Mouse (Mus musculus) limb, embryonic 15.5 days (tissue): ENCODE results near the gene Gm15262. TPM values are rescaled to one million over a fixed set of nuclear protein-coding genes. Genes with fewer than 3 reads are reported as not detected.
"Not testable (repeated sequence)": the region's sequence is repeated elsewhere in the genome, so short reads cannot be mapped to it uniquely, and the experiment has no call there.

Source experiments
- ATAC-seq: fragments of 200-750 bp; cut with Nextera tagmentation; 2 replicates; pipeline ENCODE4 v1.8.0; 2017; ENCODE audit warnings: low read depth, moderate TSS enrichment; ENCODE audit not compliant: insufficient number of reproducible peaks, low FRiP score, low TSS enrichment
- H3K27ac ChIP-seq: fragments of 300-500 bp; sonication (generic); 2 replicates; pipeline ENCODE4 v1.5.1; 2015; ENCODE audit warnings: moderate library complexity, mild to moderate bottlenecking, inconsistent platforms
- H3K27me3 ChIP-seq: fragments of 300-500 bp; sonication (generic); 2 replicates; pipeline ENCODE4 v1.6.1; 2015; ENCODE audit warnings: inconsistent platforms
- H3K36me3 ChIP-seq: fragments of 300-500 bp; sonication (generic); 2 replicates; pipeline ENCODE4 v1.6.1; 2015; ENCODE audit warnings: inconsistent platforms
- H3K4me1 ChIP-seq: fragments of 300-500 bp; sonication (generic); 2 replicates; pipeline ENCODE4 v1.6.1; 2015; ENCODE audit warnings: inconsistent platforms
- H3K4me2 ChIP-seq: fragments of 300-500 bp; sonication (generic); 2 replicates; pipeline ENCODE4 v1.6.1; 2015; ENCODE audit warnings: mild to moderate bottlenecking, inconsistent platforms
- H3K4me3 ChIP-seq: fragments of 300-500 bp; sonication (generic); 2 replicates; pipeline ENCODE4 v1.5.1; 2015; ENCODE audit warnings: mild to moderate bottlenecking, inconsistent platforms
- H3K9ac ChIP-seq: fragments of 300-500 bp; sonication (generic); 2 replicates; pipeline ENCODE4 v1.6.1; 2015; ENCODE audit warnings: inconsistent platforms
- H3K9me3 ChIP-seq: fragments of 300-500 bp; sonication (generic); 2 replicates; pipeline ENCODE4 v1.6.1; 2016; ENCODE audit warnings: inconsistent platforms
- WGBS: fragments of 180-500 bp; shearing (Covaris S2); methylation state at CpG from one replicate; pipeline ENCODE4 v1.1.7; 2015; 5-methylcytosine and 5-hydroxymethylcytosine counted together
- polyA plus RNA-seq: library from polyadenylated mRNA; unstranded; fragments of >200 nt; fragmentation: Nextera tagmentation; extraction: Ambion mirVana; gene quantifications from 2 replicates; pipeline ENCODE4 v1.2.1, GENCODE M21; 2015

Gm15262 gene
- polyA plus RNA-seq = 0.15 TPM in 1 of 2 replicates, not detected in the other

GRCm38 (mm10) chrX:161287156-161287555, at the start of gene Gm15262:
Gene Gm15262, plus strand, starts transcription at chrX:161287456.
- H3K4me2 ChIP-seq, H3K9me3 ChIP-seq, H3K4me1 ChIP-seq, H3K27me3 ChIP-seq, H3K4me3 ChIP-seq, ATAC-seq, H3K27ac ChIP-seq, H3K9ac ChIP-seq, H3K36me3 ChIP-seq: not testable (repeated sequence)
- WGBS = 61% methylated on average over 2 of the region's 2 CpGs

DNA sequence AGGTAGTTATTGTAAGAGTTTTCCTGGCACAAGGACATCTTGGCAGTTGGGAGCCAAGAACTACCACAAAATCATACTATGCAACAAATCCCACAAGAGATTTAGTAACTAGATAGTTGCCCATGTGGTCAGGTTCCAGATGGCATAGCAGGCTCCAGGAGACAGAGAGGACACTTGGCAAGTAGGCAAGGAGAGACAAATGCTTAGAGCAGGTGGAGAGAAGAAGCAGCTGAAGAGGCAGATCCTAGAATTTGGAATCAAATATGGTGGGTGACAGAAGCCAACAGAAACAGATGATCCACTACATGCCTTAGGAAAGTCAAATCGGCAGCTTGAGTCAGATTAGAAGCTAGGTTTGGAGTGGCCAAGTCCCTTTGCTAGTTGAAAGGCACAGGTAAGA, 20.9 kb downstream of the Gm15262 start:
- Histone ChIP-seq H3K9me3 (no peaks in the 10 kb centered on the region), H3K4me3 (no peak overlapping the region), H3K36me3 (no peaks in the 10 kb centered on the region), H3K4me1 (no peaks in the 10 kb centered on the region), H3K27me3 (0 out of 2 replicates have a peak, but pooled peaks cover 6% of the 10 kb centered on the region), H3K9ac (no peak overlapping the region), H3K27ac (no peak overlapping the region), H3K4me2 (no peak overlapping the region)
- ATAC-seq = no peak
- WGBS = 72% methylated on average over 1 of the region's 1 CpGs

DNA sequence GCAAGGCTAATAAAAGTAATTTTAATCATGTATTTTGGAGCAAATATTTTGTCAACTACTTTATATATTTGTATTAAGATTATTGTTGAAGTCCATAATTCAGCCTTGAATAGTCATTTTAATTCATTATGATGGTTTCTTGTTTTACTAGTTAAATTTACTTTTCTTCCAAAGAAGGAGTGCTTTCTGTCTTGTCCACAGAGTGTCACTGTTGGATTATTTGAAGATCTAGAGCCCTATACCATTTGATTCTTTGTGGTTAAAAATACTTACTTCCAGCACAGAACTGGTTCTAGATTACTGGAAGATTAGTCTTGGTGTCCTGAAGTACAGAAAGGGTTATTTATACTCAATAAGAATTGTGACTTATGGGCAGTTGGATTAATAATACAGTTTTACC, 29.2 kb downstream of the Gm15262 start:
- ATAC-seq = no peak
- no peaks in the 10 kb centered on the region for H3K36me3 ChIP-seq
- no peak overlapping the region for H3K9ac ChIP-seq
- H3K4me2 ChIP-seq = no peak overlapping the region
- no peak overlapping the region for H3K27ac ChIP-seq
- H3K27me3 ChIP-seq = no peaks in the 10 kb centered on the region
- no peaks in the 10 kb centered on the region for H3K4me1 ChIP-seq
- H3K4me3 ChIP-seq = no peak overlapping the region
- H3K9me3 ChIP-seq = no peaks in the 10 kb centered on the region

DNA sequence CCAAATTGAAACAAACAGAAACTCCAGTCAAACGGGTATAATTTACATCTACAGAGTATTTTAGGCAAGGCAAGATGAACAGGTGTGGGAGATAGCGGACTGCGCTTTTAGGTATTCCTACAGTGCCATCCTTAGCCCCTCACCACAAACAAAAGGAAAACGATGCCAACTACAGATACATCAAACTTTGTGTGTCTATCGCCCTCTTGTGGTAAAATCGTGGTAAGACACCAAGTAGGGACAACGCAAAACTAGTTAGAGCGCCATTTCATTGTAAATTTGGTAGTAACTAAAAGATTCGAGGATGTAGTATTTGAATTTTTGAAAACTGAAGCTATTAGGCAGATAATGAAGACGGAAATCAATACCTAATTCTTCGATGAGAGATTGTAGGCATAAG, 83.7 kb downstream of the Gm15262 start:
- H3K9me3 ChIP-seq = no peaks in the 10 kb centered on the region
- no peak overlapping the region for H3K4me3 ChIP-seq
- WGBS = 40% methylated on average over 11 of the region's 11 CpGs
- H3K36me3 ChIP-seq = no peaks in the 10 kb centered on the region
- ATAC-seq = no peak
- H3K27ac ChIP-seq = no peak overlapping the region
- H3K4me2 ChIP-seq = no peak overlapping the region
- no peaks in the 10 kb centered on the region for H3K4me1 ChIP-seq
- H3K9ac ChIP-seq = no peak overlapping the region
- no peaks in the 10 kb centered on the region for H3K27me3 ChIP-seq

DNA sequence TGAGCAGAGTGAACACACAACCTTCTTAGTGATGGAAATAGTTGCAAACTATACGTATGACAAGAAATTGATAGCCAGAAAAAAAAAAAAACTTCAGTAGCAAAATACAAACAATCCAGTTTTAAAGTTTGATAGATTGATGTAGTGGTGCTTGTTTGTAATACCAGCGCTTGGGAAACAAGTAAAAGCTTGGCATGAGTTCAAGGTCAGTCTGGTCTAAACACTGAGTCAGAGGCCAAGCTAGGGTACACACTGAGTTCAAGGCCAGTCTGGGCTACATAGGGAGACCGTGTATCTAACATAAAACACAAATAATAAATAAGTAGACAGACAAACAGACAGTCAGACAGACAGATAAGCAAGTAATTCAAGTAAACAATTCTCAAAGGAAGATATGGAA, 84.2 kb downstream of the Gm15262 start:
- Histone ChIP-seq H3K9ac (no peak overlapping the region), H3K4me3 (no peak overlapping the region), H3K27me3 (no peaks in the 10 kb centered on the region), H3K9me3 (no peaks in the 10 kb centered on the region), H3K4me2 (no peak overlapping the region), H3K27ac (no peak overlapping the region), H3K4me1 (no peaks in the 10 kb centered on the region), H3K36me3 (no peaks in the 10 kb centered on the region)
- ATAC-seq = no peak
- WGBS = 64% methylated on average over 3 of the region's 3 CpGs

DNA sequence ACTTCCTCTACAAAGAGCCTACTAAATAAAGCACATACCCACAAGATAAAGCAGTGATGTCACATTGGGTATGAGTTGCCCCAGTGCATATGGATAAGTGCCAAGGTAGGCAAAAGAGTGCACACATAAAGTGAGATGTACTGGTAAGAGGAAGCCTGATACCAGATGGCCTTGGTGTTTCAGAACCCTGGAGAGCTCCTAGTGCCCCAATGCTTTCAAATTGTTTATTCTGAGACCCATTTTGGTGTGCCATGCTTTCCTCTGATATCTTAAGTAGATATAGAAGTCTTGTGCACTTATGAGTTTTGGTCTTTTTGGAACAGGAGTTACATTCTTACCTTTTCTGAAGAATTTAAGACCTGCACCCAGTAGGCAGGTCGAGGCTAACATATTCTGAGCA, 88.3 kb downstream of the Gm15262 start:
- ATAC-seq = no peak
- Histone ChIP-seq H3K4me1 (no peaks in the 10 kb centered on the region), H3K9me3 (no peaks in the 10 kb centered on the region), H3K9ac (no peak overlapping the region), H3K4me2 (no peak overlapping the region), H3K27ac (no peak overlapping the region), H3K36me3 (no peaks in the 10 kb centered on the region), H3K27me3 (no peaks in the 10 kb centered on the region), H3K4me3 (no peak overlapping the region)
- WGBS = 48% methylated on average over 1 of the region's 1 CpGs

GRCm38 (mm10) chrX:161385791-161386190, 98.5 kb downstream of the Gm15262 start:
- no peaks in the 10 kb centered on the region for H3K9me3 ChIP-seq
- no peak overlapping the region for H3K27ac ChIP-seq
- no peaks in the 10 kb centered on the region for H3K4me1 ChIP-seq
- no peak overlapping the region for H3K9ac ChIP-seq
- no peak overlapping the region for H3K4me3 ChIP-seq
- ATAC-seq = no peak
- no peaks in the 10 kb centered on the region for H3K27me3 ChIP-seq
- WGBS = 41% methylated on average over 8 of the region's 8 CpGs
- no peaks in the 10 kb centered on the region for H3K36me3 ChIP-seq
- no peak overlapping the region for H3K4me2 ChIP-seq

- H3K9me3 ChIP-seq = no peaks in the 10 kb centered on the region
- H3K9ac ChIP-seq = no peak overlapping the region
- no peaks in the 10 kb centered on the region for H3K36me3 ChIP-seq
- no peaks in the 10 kb centered on the region for H3K27me3 ChIP-seq
- H3K4me2 ChIP-seq = no peak overlapping the region
- H3K4me1 ChIP-seq = no peaks in the 10 kb centered on the region
- no peak overlapping the region for H3K4me3 ChIP-seq
- ATAC-seq = no peak
- 94% methylated on average over 4 of the region's 4 CpGs for WGBS
- H3K27ac ChIP-seq = no peak overlapping the region
Observed at GRCm38 (mm10) chrX:161387942-161388341, 100.7 kb downstream of the Gm15262 start.

DNA sequence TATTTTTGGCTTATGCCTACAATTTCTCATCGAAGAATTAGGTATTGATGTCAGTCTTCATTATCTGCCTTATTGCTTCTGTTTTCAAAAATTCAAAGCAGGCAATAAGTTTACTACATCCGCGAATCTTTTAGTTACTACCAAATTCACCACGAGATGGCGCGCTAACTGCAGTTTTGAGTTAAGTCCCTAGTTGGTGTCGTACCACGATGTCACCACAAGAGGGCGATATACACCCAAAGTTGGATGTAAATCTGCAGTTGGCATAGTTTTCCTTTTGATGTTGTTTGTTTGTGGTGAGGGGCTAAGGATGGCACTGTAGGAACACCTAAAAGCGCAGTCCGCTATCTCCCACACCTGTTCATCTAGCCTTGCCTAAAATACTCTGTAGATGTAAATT, 111.9 kb downstream of the Gm15262 start:
- Histone ChIP-seq H3K36me3 (no peaks in the 10 kb centered on the region), H3K9me3 (no peaks in the 10 kb centered on the region), H3K4me3 (no peak overlapping the region), H3K27me3 (no peaks in the 10 kb centered on the region), H3K27ac (no peak overlapping the region), H3K4me1 (no peaks in the 10 kb centered on the region), H3K9ac (no peak overlapping the region), H3K4me2 (no peak overlapping the region)
- ATAC-seq = no peak
- 27% methylated on average over 11 of the region's 11 CpGs for WGBS

GRCm38 (mm10) chrX:161411151-161411550, 123.9 kb downstream of the Gm15262 start:
- no peaks in the 10 kb centered on the region for H3K36me3 ChIP-seq
- no peaks in the 10 kb centered on the region for H3K9me3 ChIP-seq
- H3K4me3 ChIP-seq = no peak overlapping the region

More at GRCm38 (mm10) chrX:161411151-161411550, 123.9 kb downstream of the Gm15262 start:
- Histone ChIP-seq H3K27me3 (0 out of 2 replicates have a peak, but pooled peaks cover 6% of the 10 kb centered on the region), H3K4me2 (no peak overlapping the region), H3K9ac (no peak overlapping the region), H3K27ac (no peak overlapping the region), H3K4me1 (no peaks in the 10 kb centered on the region)
- no peak for ATAC-seq
- WGBS = 76% methylated on average over 1 of the region's 1 CpGs

Other genes with a start within 250 kb of the Gm15262 start
- 4.9 and 5.1 TPM in 2 replicates for gene Scml2, start 170.3 kb upstream of the Gm15262 start, polyA plus RNA-seq